Mouse (Mus musculus) urinary bladder, postnatal 36 days (tissue): ENCODE data around the gene Gtf2i.

Source experiments
- DNase-seq, 2 experiments: peaks; one replicate each; pipeline ENCODE4 v3.0.0; 2022; ENCODE audit warnings: low spot score in 2 of 2, mixed read lengths in 1 of 2

Gtf2i gene

GRCm38 (mm10) chr5:134322355-134322754 lies 7.8 kb upstream of the Gtf2i start:
- no peak for DNase-seq

- no peak for DNase-seq
These were observed 7.1 kb upstream of the Gtf2i start for GRCm38 (mm10) chr5:134321699-134322098.

GRCm38 (mm10) chr5:134318903-134319302 lies 4.3 kb upstream of the Gtf2i start:
- DNase-seq: no peak

- no peak for DNase-seq
These were observed 2.2 kb upstream of the Gtf2i start for GRCm38 (mm10) chr5:134316721-134317120.

- peak in 1 of 2 experiments; percentile 54 for DNase-seq
These were observed 1.2 kb upstream of the Gtf2i start for GRCm38 (mm10) chr5:134315623-134316350.

GRCm38 (mm10) chr5:134314068-134314674 lies 389 bp downstream of the Gtf2i start:
- DNase-seq: peak in 1 of 2 experiments; percentile 52

GRCm38 (mm10) chr5:134313451-134314067 lies 1.0 kb downstream of the Gtf2i start:
- peak; percentile 93 to 95 for DNase-seq

DNA sequence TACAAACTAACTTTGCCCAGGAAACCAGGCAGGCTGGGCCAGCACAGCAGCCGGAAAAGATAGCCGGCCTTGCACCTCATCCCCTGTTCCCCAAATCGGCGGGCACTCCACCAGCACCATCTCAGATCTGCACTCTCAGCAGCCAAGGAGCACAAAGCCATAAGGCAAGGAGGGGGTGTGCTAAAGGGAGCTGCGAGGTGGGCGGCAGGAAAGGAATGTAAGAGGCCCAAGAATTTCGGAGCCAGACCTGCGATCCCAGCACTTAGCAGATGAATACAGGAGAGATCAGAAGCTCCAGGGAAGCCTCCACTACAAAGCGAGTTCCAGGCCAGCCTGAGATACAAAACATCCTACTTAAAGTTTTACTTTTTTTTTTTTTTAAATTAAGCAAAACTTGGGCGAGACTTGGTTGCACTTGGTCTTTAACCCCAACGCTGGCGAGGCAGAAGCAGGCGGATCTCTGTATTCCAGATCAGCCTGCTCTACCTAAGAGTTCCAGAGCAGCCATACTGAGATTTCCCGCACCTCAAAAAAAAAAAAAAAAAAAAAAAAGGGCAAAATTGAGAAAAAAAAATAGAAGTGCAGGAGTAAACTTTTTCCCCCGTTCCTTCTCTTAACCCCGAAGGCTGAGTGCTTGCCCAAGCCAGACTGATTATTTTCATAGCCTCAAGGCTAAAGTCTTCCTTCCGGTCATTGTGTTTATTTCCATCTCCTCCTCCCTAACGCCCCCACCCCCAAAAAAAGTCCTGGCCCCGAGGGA lies 1.7 kb downstream of the Gtf2i start:
- peak in 1 of 2 experiments; percentile 38 for DNase-seq

GRCm38 (mm10) chr5:134311894-134312411 lies 2.6 kb downstream of the Gtf2i start:
- DNase-seq: no peak

GRCm38 (mm10) chr5:134310201-134310600 lies 4.4 kb downstream of the Gtf2i start:
- DNase-seq: no peak

GRCm38 (mm10) chr5:134309345-134309744 lies 5.2 kb downstream of the Gtf2i start:
- DNase-seq: no peak

GRCm38 (mm10) chr5:134304639-134305038 lies 9.9 kb downstream of the Gtf2i start:
- no peak for DNase-seq

GRCm38 (mm10) chr5:134295277-134296050 lies 19.1 kb downstream of the Gtf2i start:
- DNase-seq: no peak

GRCm38 (mm10) chr5:134294606-134295005 lies 20.0 kb downstream of the Gtf2i start:
- no peak for DNase-seq

DNA sequence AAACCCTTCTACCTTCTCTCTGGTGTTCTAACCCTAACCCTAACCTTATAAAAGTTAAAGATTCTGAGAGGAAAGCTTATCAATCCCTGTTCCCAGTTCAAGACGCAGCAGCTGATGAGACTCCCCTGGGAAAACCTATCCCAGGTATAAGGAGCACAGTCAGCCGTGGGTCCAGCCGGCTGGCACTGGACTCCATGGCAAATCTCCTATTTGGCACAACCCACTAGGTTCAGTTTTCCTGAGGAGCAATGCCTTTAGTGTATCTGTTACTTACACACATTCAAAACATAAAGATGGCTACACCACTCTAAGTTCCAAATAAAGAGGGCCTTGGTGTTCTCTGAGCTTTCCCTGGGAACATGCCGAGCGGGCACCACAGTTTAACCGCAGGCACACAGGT lies 23.5 kb downstream of the Gtf2i start:
- no peak for DNase-seq

- no peak for DNase-seq
These were observed 24.5 kb downstream of the Gtf2i start for GRCm38 (mm10) chr5:134289935-134290560.

DNA sequence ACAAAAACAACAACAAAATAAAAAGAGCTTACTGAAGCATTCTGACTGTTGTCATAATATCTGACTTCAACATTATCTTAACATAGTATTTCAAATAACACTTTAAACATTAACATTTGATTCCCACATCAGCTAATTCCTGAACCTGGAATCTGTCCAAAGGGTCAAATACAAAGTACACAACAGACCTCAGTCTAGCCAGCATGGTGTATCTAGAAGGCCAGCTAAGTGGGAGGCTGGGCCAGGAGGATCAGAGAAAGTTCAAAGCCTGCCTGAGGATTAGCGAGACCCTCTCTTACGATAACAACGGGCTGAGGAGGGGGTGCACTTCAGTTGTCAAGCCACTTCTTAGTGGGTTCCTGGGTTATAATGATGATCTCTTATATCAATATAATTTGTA lies 26.5 kb downstream of the Gtf2i start:
- no peak for DNase-seq

DNA sequence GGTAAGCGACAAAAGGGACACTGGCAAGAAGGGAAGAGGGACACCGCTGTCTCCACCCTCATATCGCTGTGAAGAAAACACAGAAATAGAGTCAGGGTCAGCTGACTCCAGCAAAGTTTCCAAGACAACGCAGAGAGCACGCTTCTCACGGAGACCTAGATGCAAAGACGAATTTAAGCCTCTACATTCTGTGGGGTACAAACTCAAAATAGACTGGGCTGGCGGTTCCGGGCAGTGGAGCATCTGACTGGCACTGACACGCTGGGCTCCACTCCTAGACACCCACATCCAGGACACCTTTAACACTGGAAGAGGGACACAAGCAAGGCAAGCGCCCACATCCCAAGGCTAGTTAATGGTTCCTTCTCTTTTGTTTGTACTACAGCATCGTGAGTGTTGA lies 29.6 kb downstream of the Gtf2i start:
- no peak for DNase-seq

GRCm38 (mm10) chr5:134282603-134283002 lies 32.0 kb downstream of the Gtf2i start:
- no peak for DNase-seq

DNA sequence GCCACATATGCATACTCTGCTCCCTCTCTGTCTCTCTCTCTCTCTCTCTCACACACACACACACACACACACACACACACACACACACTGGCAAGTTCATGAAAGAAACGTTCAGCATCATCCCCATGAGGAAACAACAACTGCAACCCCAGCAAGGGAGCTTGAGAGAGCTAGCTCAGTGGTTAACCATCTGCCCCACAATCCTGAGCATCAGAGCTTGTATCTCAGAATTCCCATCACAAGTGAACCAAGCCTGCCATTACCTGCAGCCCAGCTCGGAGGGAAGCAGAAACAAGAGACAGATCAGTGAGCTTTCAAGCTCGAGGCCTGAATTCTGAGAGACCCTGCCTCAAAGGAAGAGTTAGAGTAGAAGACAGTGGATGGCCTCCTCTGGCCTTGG lies 32.5 kb downstream of the Gtf2i start:
- DNase-seq: no peak

DNA sequence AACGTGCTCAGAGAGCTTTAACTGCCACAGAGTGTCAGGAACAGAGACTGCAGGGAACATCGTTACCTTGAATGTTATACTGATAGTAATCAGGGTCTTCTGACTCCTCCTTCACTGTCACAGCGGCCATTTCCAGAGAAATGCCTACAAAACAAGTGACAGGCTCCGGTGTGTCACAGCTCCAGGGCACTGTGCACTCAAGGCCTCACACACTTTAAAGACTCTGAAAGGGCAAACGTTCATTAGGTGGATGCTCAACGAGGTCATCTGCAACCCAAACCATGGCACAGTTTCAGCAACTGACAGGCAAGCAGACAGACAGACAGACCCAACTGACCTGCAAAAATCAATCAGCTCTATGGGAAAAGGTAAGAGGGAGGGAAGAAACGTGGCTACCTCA lies 35.2 kb downstream of the Gtf2i start:
- no peak for DNase-seq
